Mouse (Mus musculus) liver (tissue): ENCODE data around the gene Scamp5.

Experiments
- DNase-seq: peaks from one replicate; pipeline ENCODE4 v3.0.0-alpha.2; 2020; ENCODE audit warnings: mixed read lengths

Gene Scamp5

DNA sequence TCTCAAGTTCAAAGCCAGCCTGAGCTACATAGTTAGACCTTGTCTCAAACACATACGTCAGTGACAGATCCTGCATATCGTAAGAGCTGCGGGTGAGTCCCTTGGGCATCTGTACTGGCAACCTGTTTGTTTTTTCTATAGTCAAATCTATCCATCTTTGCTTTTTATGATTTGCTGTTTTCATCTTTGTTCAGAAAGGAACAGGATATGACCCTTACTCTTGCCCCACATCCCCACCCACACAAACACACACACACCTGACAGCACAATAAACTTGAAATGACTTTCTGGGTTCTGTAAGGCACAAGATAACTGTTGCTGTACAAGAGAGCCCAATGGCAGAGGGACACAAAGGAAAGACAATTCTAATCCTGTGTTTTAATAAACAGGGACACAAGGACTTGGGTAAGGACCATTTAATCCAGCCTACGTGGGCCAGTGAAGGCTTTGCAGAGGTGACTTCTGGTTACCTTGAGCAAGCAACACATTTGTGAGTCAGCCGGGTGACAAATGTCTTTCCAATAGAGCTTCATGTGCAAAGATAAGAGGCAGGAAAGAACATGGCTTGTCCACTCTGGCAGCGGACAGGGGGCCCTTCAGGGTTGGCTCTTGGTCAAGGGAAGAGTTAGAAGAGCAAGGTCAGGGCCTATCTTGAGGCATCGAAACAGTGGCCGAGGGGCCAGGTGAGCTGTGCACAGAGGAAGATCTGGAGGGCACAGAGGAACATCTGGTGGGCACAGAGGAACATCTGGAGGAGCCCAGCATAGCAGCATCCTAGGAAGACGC, 60.5 kb downstream of the Scamp5 start:
- DNase-seq = no peak

DNA sequence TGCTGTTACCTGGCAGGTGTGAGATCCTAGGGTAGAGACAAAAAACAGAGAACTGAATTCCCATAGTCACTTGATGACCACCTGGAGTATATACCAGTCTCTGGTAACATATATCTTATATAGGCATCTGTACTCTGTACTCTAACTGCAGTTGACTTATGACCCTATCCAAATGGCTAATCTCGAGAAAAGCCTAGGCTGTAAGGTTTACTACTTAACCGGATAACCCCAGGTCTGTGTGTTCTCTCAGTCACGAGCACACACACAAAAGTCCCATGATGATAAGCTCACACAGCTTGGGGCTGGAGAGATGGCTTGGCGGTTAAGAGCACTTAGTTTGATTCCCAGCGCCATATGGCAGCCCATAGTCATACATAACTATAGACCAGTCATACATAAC, 61.5 kb downstream of the Scamp5 start:
- DNase-seq = no peak

DNA sequence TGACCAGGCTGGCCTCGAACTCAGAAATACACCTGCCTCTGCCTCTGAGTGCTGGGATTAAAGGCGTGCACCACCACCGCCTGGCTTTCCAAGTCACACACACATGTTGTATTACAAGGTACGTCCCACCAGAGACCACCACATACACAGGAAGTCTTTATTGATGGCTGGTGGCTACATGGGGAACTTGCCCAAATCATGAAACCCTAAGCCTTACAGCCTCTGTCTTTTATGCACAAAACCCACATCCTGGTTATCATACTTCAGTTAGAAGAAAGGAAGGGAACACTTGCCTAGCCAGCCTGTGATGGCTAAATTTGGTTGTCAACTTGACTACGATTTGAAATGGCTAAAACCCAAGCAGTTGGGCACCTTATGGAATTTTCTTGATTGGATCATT, 63.8 kb downstream of the Scamp5 start:
- DNase-seq = no peak

DNA sequence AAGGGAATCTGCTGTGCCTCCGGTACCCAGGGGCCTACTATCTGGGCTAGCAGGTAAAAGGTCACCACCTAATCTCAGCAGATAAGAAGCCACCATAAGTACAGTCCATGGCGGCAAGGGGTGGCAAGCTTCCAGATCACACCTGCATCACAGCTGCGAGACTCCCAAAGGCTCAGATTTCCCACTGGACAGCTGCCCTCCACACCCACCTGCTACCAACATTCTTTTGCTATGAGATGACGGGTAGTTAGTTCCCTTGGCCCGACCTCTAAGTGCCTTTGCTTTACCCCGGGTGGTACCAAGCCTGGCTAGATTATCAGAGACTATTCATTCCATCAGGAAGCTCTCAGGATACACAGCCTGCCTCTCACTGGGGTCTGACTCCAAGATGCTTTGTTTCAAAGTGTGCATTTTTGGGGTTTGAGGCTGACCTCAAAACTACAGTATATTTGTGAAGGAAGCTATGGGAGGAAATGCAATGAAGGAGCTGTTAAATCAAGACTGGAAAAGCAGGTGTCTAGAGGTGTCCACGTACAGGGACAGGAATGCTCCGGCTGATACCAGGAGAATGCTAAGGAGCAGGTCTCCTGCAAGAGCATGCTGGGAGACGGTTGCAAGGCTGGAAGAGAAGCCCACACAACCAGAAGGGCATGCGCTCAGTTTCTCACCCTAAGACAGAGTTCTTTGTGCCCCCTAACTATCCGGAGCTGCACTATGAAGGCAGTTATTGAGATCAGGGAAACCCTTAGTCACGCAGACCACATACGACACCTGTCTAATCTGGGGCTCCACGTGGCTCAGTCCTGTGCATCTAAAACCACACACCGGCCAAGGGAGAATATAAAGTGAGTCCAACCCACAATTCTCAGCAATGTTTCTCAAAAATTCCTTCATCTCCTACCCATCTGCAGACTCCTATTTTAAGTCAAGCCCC, 65.3 kb downstream of the Scamp5 start:
- DNase-seq = no peak

DNA sequence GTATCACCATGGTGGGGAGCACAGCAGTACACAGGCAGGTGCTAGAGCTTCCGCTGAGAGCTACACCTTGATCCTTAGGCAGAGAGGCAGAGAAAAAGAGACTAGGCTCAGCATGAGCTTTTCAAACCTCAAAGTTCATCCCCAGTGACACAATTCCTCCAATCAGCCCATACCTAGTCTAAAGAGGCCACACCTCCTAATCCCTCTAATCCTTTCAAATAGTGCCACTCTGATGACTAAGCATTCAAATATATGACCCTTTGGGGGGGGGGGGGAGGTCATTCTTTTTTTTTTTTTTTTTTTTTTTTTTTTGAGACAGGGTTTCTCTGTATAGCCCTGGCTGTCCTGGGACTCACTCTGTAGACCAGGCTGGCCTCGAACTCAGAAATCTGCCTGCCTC, 69.1 kb downstream of the Scamp5 start:
- DNase-seq = no peak

DNA sequence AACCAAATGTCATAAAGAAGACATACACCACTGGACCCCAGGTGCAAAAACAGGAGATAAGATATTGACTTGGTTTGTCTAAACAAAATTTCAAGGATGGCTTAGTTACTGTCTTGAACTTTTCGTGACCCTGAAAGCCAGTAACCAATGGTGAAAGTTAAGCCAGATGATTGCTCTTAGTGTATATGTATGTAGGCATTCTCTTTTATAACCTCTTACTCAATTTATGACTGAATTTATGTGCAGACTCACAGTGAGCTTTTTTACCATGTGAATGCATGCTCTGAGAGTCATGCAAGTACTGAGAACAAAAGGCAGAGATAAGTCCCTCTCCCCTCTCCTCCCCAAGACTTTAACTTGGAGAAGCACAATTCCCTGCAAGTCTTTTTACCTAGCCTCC, 75.0 kb downstream of the Scamp5 start:
- DNase-seq = no peak
